Mouse (Mus musculus): ENCODE data around the gene Tmem72.

GRCm38 (mm10) chr6:116667382-116667781 is 49.3 kb downstream of the Tmem72 start:
- TF ChIP-seq CTCF (IDR thresholded peaks at IDR 0.05; ENCODE audit: low read depth, low read length) (no peak), POLR2A (IDR thresholded peaks at IDR 0.05; ENCODE audit: borderline replicate concordance, low read depth, low read length) (no peak)
